Mouse (Mus musculus) embryonic fibroblast, embryonic 13.5 days (primary cell): ENCODE data around the gene Dusp11.

Experiments used
- CTCF ChIP-seq: IDR thresholded peaks from 2 replicates; pipeline ENCODE4 v1.5.1; 2011; ENCODE audit warnings: mild to moderate bottlenecking, control low read depth, low read length, moderate library complexity, borderline replicate concordance; ENCODE audit not compliant: insufficient read depth
- POLR2A ChIP-seq: IDR thresholded peaks from 2 replicates; pipeline ENCODE4 v1.6.1; 2011; ENCODE audit warnings: low read depth, mild to moderate bottlenecking, control low read depth, low read length, moderate library complexity

DNA sequence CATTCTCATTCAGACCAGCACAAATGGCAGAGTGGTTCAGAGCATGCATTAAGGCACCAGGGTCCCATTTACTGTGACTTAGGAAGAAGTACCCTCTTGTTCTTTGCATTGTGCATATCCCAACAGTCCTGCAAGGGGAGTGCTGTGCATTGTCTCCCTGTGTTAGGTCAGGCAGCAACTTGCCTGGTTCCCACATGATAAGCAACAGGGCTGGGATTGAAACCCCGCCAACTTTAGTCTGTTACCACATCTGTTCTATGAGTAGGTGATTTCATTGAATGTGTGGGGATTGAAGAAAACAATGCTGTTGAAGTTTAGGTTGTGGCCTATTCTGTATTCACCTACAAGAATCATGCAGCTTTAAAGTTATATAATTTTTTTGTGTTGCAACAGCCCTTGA is 34.8 kb downstream of the Dusp11 start:
- no peak for TF ChIP-seq CTCF
- TF ChIP-seq POLR2A, result no peak
